Mouse (Mus musculus) lung, adult 2 months (tissue): ENCODE results near the gene Manba.

ENCODE experiments used
- CTCF ChIP-seq: fragments of 200-500 bp; IDR thresholded peaks from 2 replicates; pipeline ENCODE4 v1.5.1; 2011; ENCODE audit warnings: mild to moderate bottlenecking, low read length, control low read depth; ENCODE audit not compliant: insufficient read depth
- POLR2A ChIP-seq: fragments of 200-500 bp; IDR thresholded peaks from 2 replicates; pipeline ENCODE4 v1.6.1; 2011; ENCODE audit warnings: low read depth, mild to moderate bottlenecking, control low read depth, low read length, borderline replicate concordance; ENCODE audit errors: extremely low read depth

DNA sequence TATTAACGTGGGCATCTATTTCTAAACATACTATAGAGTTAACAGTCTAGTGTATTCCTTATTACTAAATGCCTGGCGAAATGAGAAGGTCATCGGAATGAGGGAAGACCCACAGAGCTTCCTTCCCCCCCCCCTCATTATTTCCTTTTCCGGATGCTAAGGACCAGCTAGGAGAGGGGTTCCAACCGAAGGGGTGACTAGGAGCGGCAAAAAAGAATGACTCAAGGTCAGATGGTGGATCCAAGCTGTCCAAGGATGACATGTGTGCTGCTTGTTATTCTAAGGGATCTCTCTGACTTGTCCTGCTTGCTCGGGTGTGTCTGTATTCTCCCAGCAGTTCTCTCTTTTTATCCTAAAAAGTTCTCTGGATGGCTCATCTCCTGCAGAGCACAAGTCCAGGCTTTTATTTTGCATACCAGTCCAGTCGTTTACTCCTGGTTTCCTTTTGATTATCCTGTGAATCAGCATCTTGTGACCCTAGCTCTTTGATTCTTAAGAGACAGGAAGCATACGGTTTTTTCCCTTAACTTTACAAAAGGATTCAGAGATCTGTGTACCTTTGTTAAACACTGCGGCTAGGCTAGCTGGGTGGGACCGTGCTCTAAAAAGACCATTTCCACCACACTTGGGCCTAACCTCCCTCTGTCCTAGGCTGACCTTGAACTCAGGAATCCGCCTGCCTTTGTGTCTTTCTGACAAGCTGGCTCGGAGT lies 61.0 kb downstream of the Manba start:
- TF ChIP-seq CTCF = no peak
- no peak for TF ChIP-seq POLR2A
